Mouse (Mus musculus) liver, postnatal 0 days (tissue): ENCODE measurements around the gene 2410131K14Rik.

Experiments
- CTCF ChIP-seq: sonication (generic); IDR thresholded peaks from 2 replicates; pipeline ENCODE4 v1.5.1; 2016; ENCODE audit warnings: antibody characterized with exemption, low read depth
- EP300 ChIP-seq: IDR thresholded peaks from 2 replicates; pipeline ENCODE4 v1.6.1; 2016; ENCODE audit warnings: antibody characterized with exemption, low read depth, mild to moderate bottlenecking

GRCm38 (mm10) chr5:118265366-118265765 lies 20.3 kb downstream of the 2410131K14Rik start:
- TF ChIP-seq EP300 (no peak), CTCF (no peak)
